Mouse (Mus musculus) urinary bladder, postnatal 0 days (tissue): ENCODE measurements around the gene Olfr1209. TPM values are rescaled to one million over a fixed set of nuclear protein-coding genes. Genes with fewer than 3 reads are reported as not detected.

ENCODE experiments used
- polyA plus RNA-seq: library from polyadenylated mRNA; unstranded; fragments of >200 nt; fragmentation: Nextera tagmentation; extraction: Ambion mirVana; gene quantifications from 2 replicates; pipeline ENCODE4 v1.2.1, GENCODE M21; 2015

Gene Olfr1209
- polyA plus RNA-seq = not detected in 2 replicates

DNA sequence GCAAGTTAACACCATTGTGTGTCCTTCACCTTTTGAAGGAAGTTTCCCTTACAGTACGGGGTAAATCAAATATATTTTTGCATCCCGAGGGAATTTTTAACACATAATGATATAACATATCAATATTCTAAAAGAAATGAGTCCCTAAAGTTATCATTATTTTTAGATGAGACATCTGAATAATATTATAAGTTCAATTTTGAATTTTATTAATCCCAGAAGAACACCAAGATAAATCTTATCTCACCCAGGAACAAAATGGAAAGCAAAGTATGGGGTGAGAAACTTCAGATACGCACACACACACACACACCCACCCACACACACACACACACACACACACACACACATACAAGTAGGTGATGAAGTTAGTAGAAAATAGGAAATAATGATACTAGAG lies at the start of gene Olfr1209:
Olfr1209 (minus strand) TSS at position 101 of the 400 bp plus-strand sequence.

DNA sequence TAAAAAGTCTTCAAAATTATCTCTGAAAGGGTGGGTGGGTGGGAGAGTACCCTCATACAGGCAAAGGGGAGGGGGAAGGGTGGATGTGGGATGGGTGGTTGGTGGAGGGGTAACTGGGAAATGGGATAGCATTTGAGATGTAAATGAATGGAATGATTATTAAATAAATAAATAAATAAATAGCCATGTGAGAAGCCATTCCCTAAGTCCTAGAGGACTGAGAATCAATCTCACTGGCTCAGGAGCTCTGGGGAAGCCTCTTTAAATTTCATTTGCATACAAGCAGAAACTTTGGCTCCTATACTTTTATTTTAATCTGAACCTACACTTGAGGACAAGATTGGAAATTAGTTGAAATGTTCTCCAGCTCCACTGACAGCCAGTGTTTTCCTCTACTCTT lies 38.7 kb upstream of the Olfr1209 start, which contains the start of gene Olfr1212:
Olfr1212 (plus strand) TSS at position 301 of the 400 bp plus-strand sequence.

DNA sequence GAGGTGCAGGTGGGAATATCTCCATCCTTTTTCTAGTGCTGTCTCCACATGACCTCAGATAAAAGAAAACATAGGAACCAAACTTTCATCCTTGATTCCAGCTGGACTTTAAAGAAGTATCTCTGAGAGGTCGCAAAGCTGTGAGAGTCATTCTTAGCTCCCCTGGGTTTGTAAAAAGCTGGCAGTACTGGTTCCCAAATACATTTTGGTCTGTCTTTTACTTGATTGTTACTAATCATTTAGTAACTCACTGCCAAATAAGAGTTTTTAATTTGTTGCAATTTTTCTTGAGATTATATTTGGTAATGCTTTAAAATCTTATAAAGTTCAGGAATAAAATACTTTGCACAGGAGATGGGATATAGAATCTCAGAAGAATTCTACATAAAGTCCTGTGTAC lies 23.1 kb upstream of the Olfr1209 start, which contains the start of gene Olfr1211:
Olfr1211 (minus strand) TSS at position 101 of the 400 bp plus-strand sequence.

DNA sequence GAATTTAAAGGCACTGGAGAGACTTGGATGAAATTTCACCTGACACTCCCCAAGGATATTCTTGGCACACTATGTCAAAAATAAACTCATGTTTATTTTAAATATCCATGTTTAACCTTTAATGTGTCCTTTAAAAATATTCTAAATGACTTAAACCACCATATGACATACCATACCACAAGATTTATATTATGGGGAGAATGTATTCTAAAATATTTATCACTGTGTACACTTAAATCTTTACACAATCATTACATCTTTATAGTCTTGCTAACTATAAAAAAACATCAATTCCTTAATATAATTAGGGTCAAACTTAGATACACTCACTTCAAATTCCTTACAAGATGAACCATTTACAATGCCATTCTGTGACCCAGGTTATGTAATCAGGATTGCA lies 12.7 kb downstream of the Olfr1209 start, which contains the start of gene Olfr1208:
Olfr1208 (minus strand) TSS at position 101 of the 400 bp plus-strand sequence.

DNA sequence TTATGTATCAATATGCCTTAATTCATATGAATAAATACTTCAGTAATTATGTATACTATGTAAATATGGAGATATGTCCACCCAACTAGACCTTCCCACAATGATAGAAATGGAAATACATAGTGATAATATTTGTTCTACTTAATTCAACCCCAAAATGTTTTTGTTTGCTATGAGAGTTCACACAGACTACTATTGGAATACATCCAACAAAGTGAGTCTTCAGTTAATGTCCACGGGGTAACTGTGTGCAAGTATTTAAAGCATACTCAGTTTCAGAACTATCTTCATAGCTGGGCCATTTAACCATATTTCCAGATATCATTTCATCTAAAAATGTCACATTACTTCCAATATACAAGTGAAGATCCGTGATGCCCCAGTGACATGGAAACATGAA lies 52.0 kb downstream of the Olfr1209 start, which contains the start of gene Olfr1206:
Olfr1206 (plus strand) TSS at position 301 of the 400 bp plus-strand sequence.

Other genes with a start within 250 kb of the Olfr1209 start
- not detected in 2 replicates for gene Olfr1193, start 239.5 kb downstream of the Olfr1209 start, polyA plus RNA-seq
- not detected in 2 replicates for gene Olfr1195, start 226.0 kb downstream of the Olfr1209 start, polyA plus RNA-seq
- gene Olfr1196, start 210.6 kb downstream of the Olfr1209 start, polyA plus RNA-seq = not detected in 2 replicates
- gene Olfr1197, start 182.8 kb downstream of the Olfr1209 start, polyA plus RNA-seq = not detected in 2 replicates
- not detected in 2 replicates for gene Olfr1198, start 163.8 kb downstream of the Olfr1209 start, polyA plus RNA-seq
- gene Olfr1199, start 154.7 kb downstream of the Olfr1209 start, polyA plus RNA-seq = not detected in 2 replicates
- not detected in 2 replicates for gene Olfr1200, start 144.7 kb downstream of the Olfr1209 start, polyA plus RNA-seq
- not detected in 2 replicates for gene Olfr1201, start 122.1 kb downstream of the Olfr1209 start, polyA plus RNA-seq
- gene Olfr1202, start 100.7 kb downstream of the Olfr1209 start, polyA plus RNA-seq = not detected in 2 replicates
- gene Olfr1205, start 85.4 kb downstream of the Olfr1209 start, polyA plus RNA-seq = not detected in 2 replicates
- not detected in 2 replicates for gene Olfr1204, start 65.9 kb downstream of the Olfr1209 start, polyA plus RNA-seq
- gene Olfr1206, start 51.9 kb downstream of the Olfr1209 start, polyA plus RNA-seq = not detected in 2 replicates
- not detected in 2 replicates for gene Olfr1208, start 12.8 kb downstream of the Olfr1209 start, polyA plus RNA-seq
- not detected in 2 replicates for gene Olfr1211, start 23.0 kb upstream of the Olfr1209 start, polyA plus RNA-seq
- not detected in 2 replicates for gene Olfr1212, start 38.8 kb upstream of the Olfr1209 start, polyA plus RNA-seq
- gene Gm13762, start 65.1 kb upstream of the Olfr1209 start, polyA plus RNA-seq = not detected in 2 replicates
- gene Olfr1214, start 77.5 kb upstream of the Olfr1209 start, polyA plus RNA-seq = not detected in 2 replicates
- gene Olfr1215, start 91.8 kb upstream of the Olfr1209 start, polyA plus RNA-seq = not detected in 2 replicates
- not detected in 2 replicates for gene Olfr1216, start 103.2 kb upstream of the Olfr1209 start, polyA plus RNA-seq
- not detected in 2 replicates for gene Olfr1217, start 116.9 kb upstream of the Olfr1209 start, polyA plus RNA-seq
- gene Olfr1218, start 146.0 kb upstream of the Olfr1209 start, polyA plus RNA-seq = not detected in 2 replicates
- gene Olfr1219, start 168.4 kb upstream of the Olfr1209 start, polyA plus RNA-seq = not detected in 2 replicates
- gene Olfr1220, start 191.7 kb upstream of the Olfr1209 start, polyA plus RNA-seq = not detected in 2 replicates
- not detected in 2 replicates for gene Olfr1221, start 202.1 kb upstream of the Olfr1209 start, polyA plus RNA-seq
- gene Olfr1222, start 217.9 kb upstream of the Olfr1209 start, polyA plus RNA-seq = not detected in 2 replicates
- not detected in 2 replicates for gene Olfr1223, start 236.4 kb upstream of the Olfr1209 start, polyA plus RNA-seq
- not detected in 2 replicates for gene Olfr1224-ps1, start 248.9 kb upstream of the Olfr1209 start, polyA plus RNA-seq